Mouse (Mus musculus) heart, postnatal 0 days (tissue): ENCODE measurements at regions not wholly inside any gene's neighbourhood (a gene's known extent, or its start where the extent isn't known, plus 50 kb on each side); places are given as distances from the start of the nearest gene placed in this dataset.
A peak's percentile ranks its signal among the peaks of the same experiment; 100 is the strongest.

Experiments
- ATAC-seq: fragments of 200-750 bp; cut with Nextera tagmentation; 2 replicates; pipeline ENCODE4 v1.8.0; 2017; ENCODE audit warnings: low read depth, moderate number of reproducible peaks, moderate library complexity; ENCODE audit not compliant: insufficient read depth
- DNase-seq: peaks from one replicate; pipeline ENCODE4 v3.0.0-alpha.2; 2016; ENCODE audit warnings: low spot score
- H3K27ac ChIP-seq: fragments of 300-500 bp; sonication (generic); 2 replicates; pipeline ENCODE4 v1.5.1; 2014; ENCODE audit warnings: low read depth, mild to moderate bottlenecking
- H3K27me3 ChIP-seq: fragments of 300-500 bp; sonication (generic); 2 replicates; pipeline ENCODE4 v1.6.1; 2014; ENCODE audit warnings: low read length, mixed read lengths; ENCODE audit not compliant: control insufficient read depth, insufficient read depth
- H3K36me3 ChIP-seq: fragments of 300-500 bp; sonication (generic); replicated peaks from 2 replicates; pipeline ENCODE4 v1.6.1; 2014; ENCODE audit warnings: low read length, mixed read lengths; ENCODE audit not compliant: control insufficient read depth, insufficient read depth
- H3K4me1 ChIP-seq: fragments of 300-500 bp; sonication (generic); 2 replicates; pipeline ENCODE4 v1.6.1; 2014; ENCODE audit warnings: antibody characterized with exemption; ENCODE audit not compliant: control insufficient read depth, insufficient read depth
- H3K4me2 ChIP-seq: fragments of 300-500 bp; sonication (generic); 2 replicates; pipeline ENCODE4 v1.6.1; 2014; ENCODE audit warnings: low read depth, mild to moderate bottlenecking, low read length, moderate library complexity
- H3K4me3 ChIP-seq: fragments of 300-500 bp; sonication (generic); 2 replicates; pipeline ENCODE4 v1.5.1; 2014; ENCODE audit warnings: low read depth, low read length
- H3K9ac ChIP-seq: fragments of 300-500 bp; sonication (generic); replicated peaks from 2 replicates; pipeline ENCODE4 v1.6.1; 2014; ENCODE audit warnings: low read depth, low read length, mixed read lengths
- H3K9me3 ChIP-seq: fragments of 300-500 bp; sonication (generic); replicated peaks from 2 replicates; pipeline ENCODE4 v1.6.1; 2016; ENCODE audit warnings: low read length; ENCODE audit not compliant: control insufficient read depth
- CTCF ChIP-seq: IDR thresholded peaks from 2 replicates; pipeline ENCODE4 v1.5.1; 2016; ENCODE audit warnings: antibody characterized with exemption, control low read depth, low read depth
- EP300 ChIP-seq: IDR thresholded peaks from 2 replicates; pipeline ENCODE4 v1.6.1; 2016; ENCODE audit warnings: antibody characterized with exemption, low read depth
- WGBS: fragments of 180-500 bp; shearing (Covaris S2); extraction: QIAGEN DNeasy Blood & Tissue Kit; methylation state at CpG from one replicate; pipeline ENCODE4 v1.1.7; 2014; 5-methylcytosine and 5-hydroxymethylcytosine counted together

GRCm38 (mm10) chrX:47726285-47726684 is 166.5 kb downstream of the Smarca1 start:
- no peak overlapping the region for H3K9ac ChIP-seq
- ATAC-seq (no peak), DNase-seq (no peak)
- H3K36me3 ChIP-seq: no peaks in the 10 kb centered on the region
- H3K4me1 ChIP-seq: no peaks in the 10 kb centered on the region
- H3K9me3 ChIP-seq: no peaks in the 10 kb centered on the region
- no peak overlapping the region for H3K4me2 ChIP-seq
- no peaks in the 10 kb centered on the region for H3K27me3 ChIP-seq
- TF ChIP-seq CTCF: no peak
- TF ChIP-seq EP300: no peak
- H3K4me3 ChIP-seq: no peak overlapping the region
- no peak overlapping the region for H3K27ac ChIP-seq
- WGBS: 66% methylated on average over 2 of the region's 2 CpGs

- H3K4me1 ChIP-seq: no peaks in the 10 kb centered on the region
- DNase-seq: no peak
- no peak overlapping the region for H3K4me3 ChIP-seq
- no peak overlapping the region for H3K27ac ChIP-seq
- no peaks in the 10 kb centered on the region for H3K9me3 ChIP-seq
- TF ChIP-seq CTCF: 0 out of 2 replicates have a peak, but pooled peaks have one; percentile 26
- TF ChIP-seq EP300: no peak
- no peaks in the 10 kb centered on the region for H3K36me3 ChIP-seq
- no peak overlapping the region for H3K9ac ChIP-seq
- H3K4me2 ChIP-seq: no peak overlapping the region
- ATAC-seq: no peak
- H3K27me3 ChIP-seq: no peaks in the 10 kb centered on the region
Observed at GRCm38 (mm10) chrX:47703080-47703479, 189.7 kb downstream of the Smarca1 start.

- no peak for TF ChIP-seq EP300
- no peak for TF ChIP-seq CTCF
- Histone ChIP-seq H3K27me3 (no peaks in the 10 kb centered on the region), H3K4me1 (no peaks in the 10 kb centered on the region), H3K4me3 (no peak overlapping the region), H3K27ac (no peak overlapping the region), H3K36me3 (no peaks in the 10 kb centered on the region), H3K9ac (no peak overlapping the region), H3K4me2 (no peak overlapping the region), H3K9me3 (no peaks in the 10 kb centered on the region)
- no peak for ATAC-seq
- no peak for DNase-seq
Observed at GRCm38 (mm10) chrX:47668778-47669177, 224.0 kb downstream of the Smarca1 start.

- Histone ChIP-seq H3K9me3 (no peaks in the 10 kb centered on the region), H3K4me1 (no peaks in the 10 kb centered on the region), H3K9ac (no peak overlapping the region), H3K27me3 (no peaks in the 10 kb centered on the region), H3K4me2 (no peak overlapping the region), H3K36me3 (no peaks in the 10 kb centered on the region), H3K4me3 (no peak overlapping the region), H3K27ac (no peak overlapping the region)
- WGBS: 34% methylated on average over 2 of the region's 2 CpGs
- DNase-seq: no peak
- no peak for ATAC-seq
- TF ChIP-seq CTCF (no peak), EP300 (no peak)
Observed at GRCm38 (mm10) chrX:47646523-47646922, 246.3 kb downstream of the Smarca1 start.

- TF ChIP-seq CTCF (no peak), EP300 (no peak)
Observed at GRCm38 (mm10) chrX:47641191-47641590, 251.6 kb downstream of the Smarca1 start.

GRCm38 (mm10) chrX:47638831-47639316 is 253.9 kb downstream of the Smarca1 start:
- ATAC-seq: no peak
- Histone ChIP-seq H3K4me1 (no peaks in the 10 kb centered on the region), H3K4me2 (no peak overlapping the region), H3K4me3 (no peak overlapping the region), H3K9me3 (no peaks in the 10 kb centered on the region), H3K36me3 (no peaks in the 10 kb centered on the region), H3K9ac (no peak overlapping the region), H3K27ac (no peak overlapping the region), H3K27me3 (no peaks in the 10 kb centered on the region)
- DNase-seq: no peak
- TF ChIP-seq CTCF (no peak), EP300 (no peak)
- 84% methylated on average over 1 of the region's 1 CpGs for WGBS

More at GRCm38 (mm10) chrX:47641191-47641590, 251.6 kb downstream of the Smarca1 start:
- no peak overlapping the region for H3K9ac ChIP-seq
- H3K4me2 ChIP-seq: no peak overlapping the region
- H3K4me1 ChIP-seq: no peaks in the 10 kb centered on the region
- H3K27me3 ChIP-seq: no peaks in the 10 kb centered on the region
- no peaks in the 10 kb centered on the region for H3K36me3 ChIP-seq
- no peak for DNase-seq
- H3K4me3 ChIP-seq: no peak overlapping the region
- H3K27ac ChIP-seq: no peak overlapping the region
- H3K9me3 ChIP-seq: no peaks in the 10 kb centered on the region
- ATAC-seq: no peak
- WGBS: 38% methylated on average over 2 of the region's 2 CpGs
